Comparison of ENCODE assay signal across 27 mouse cellular contexts in genomic region chr5:113442180-113442579, GRCm38 (mm10). TPM values are rescaled to one million over a fixed set of nuclear protein-coding genes. Genes with fewer than 3 reads are reported as not detected.
A peak's percentile ranks its signal among the peaks of the same experiment; 100 is the strongest.
DNase-seq lines count a peak whose midpoint lies in the region; ATAC-seq and TF ChIP-seq lines count a peak whose summit lies in the region.
"Had no signal": no experiment of that assay in that cellular context is flagged by ENCODE, and none has a peak within 500 bp of the region (broad histone marks: within the 10 kb centered on the region; RNA-seq: fewer than 3 reads in every experiment).

No protein-coding gene starts in this region.

- no peak overlapping the region for H3K4me3 ChIP-seq in forebrain, embryonic 11.5 days (ENCODE audit: low read depth, low read length)
- H3K4me3 ChIP-seq in forebrain, embryonic 16.5 days (replicated peaks; ENCODE audit: low read length), result no peak overlapping the region
- H3K4me3 ChIP-seq in hindbrain, embryonic 10.5 days, result no peak overlapping the region
- H3K4me3 ChIP-seq in hindbrain, postnatal 0 days (ENCODE audit: low read length), result no peak overlapping the region
- no peak overlapping the region for H3K4me3 ChIP-seq in neural tube, embryonic 15.5 days (replicated peaks)
- H3K4me3 ChIP-seq: embryonic facial prominence, embryonic 12.5 days; erythroblast, embryonic 14.5 days; heart, embryonic 12.5 days; intestine, embryonic 15.5 days; kidney, embryonic 15.5 days; limb, embryonic 12.5 days; liver, embryonic 12.5 days; stomach, embryonic 15.5 days had no signal

- WGBS in forebrain, embryonic 11.5 days, result 58% methylated on average over 3 of the region's 3 CpGs
- WGBS in forebrain, embryonic 16.5 days, result 45% methylated on average over 3 of the region's 3 CpGs
- 76% methylated on average over 3 of the region's 3 CpGs for WGBS in hindbrain, embryonic 10.5 days
- 46% methylated on average over 3 of the region's 3 CpGs for WGBS in hindbrain, postnatal 0 days
- 29% methylated on average over 3 of the region's 3 CpGs for WGBS in neural tube, embryonic 15.5 days

- peak; percentile 54 for DNase-seq in forebrain, embryonic 11.5 days (ENCODE audit: low spot score)
- DNase-seq in hindbrain, embryonic 10.5 days (ENCODE audit: low spot score), result peak; percentile 28
- no peak for DNase-seq in hindbrain, postnatal 0 days (ENCODE audit: low spot score)
- DNase-seq in right cerebral cortex, postnatal 14 days, result no peak
- no peak for DNase-seq in heart, postnatal 25 days (ENCODE audit: low spot score)
- DNase-seq: adrenal gland, postnatal 14 days; cerebellum, adult 11 months; cerebellum, postnatal 10 days; gastrocnemius, postnatal 10 days; heart, adult 11 months; heart, postnatal 14 days; kidney, postnatal 4 days; lung, adult 2 months; lung, postnatal 36 days; right cerebral cortex, postnatal 25 days had no signal

- no peak for TF ChIP-seq CTCF in hindbrain, postnatal 0 days (IDR thresholded peaks at IDR 0.05; ENCODE audit: low read depth)

- H3K4me2 ChIP-seq in forebrain, embryonic 11.5 days (ENCODE audit: low read depth, low read length, severe bottlenecking), result no peak overlapping the region
- H3K4me2 ChIP-seq in forebrain, embryonic 16.5 days (ENCODE audit: low read length), result no peak overlapping the region
- H3K4me2 ChIP-seq in hindbrain, postnatal 0 days (ENCODE audit: low read depth, low read length), result no peak overlapping the region
- H3K4me2 ChIP-seq in neural tube, embryonic 15.5 days, result no peak overlapping the region
- H3K4me2 ChIP-seq: embryonic facial prominence, embryonic 12.5 days; heart, embryonic 12.5 days; intestine, embryonic 15.5 days; kidney, embryonic 15.5 days; limb, embryonic 12.5 days; liver, embryonic 12.5 days; stomach, embryonic 15.5 days had no signal

- no peaks in the 10 kb centered on the region for H3K27me3 ChIP-seq in forebrain, embryonic 11.5 days (ENCODE audit: control insufficient read depth, insufficient read depth, low read length)
- H3K27me3 ChIP-seq in forebrain, embryonic 16.5 days (replicated peaks; ENCODE audit: control insufficient read depth, insufficient read depth, low read length), result no peaks in the 10 kb centered on the region
- H3K27me3 ChIP-seq in hindbrain, embryonic 10.5 days (ENCODE audit: insufficient read depth, poor library complexity, severe bottlenecking), result no peaks in the 10 kb centered on the region
- no peaks in the 10 kb centered on the region for H3K27me3 ChIP-seq in hindbrain, postnatal 0 days (ENCODE audit: insufficient read depth, low read length)
- no peaks in the 10 kb centered on the region for H3K27me3 ChIP-seq in neural tube, embryonic 15.5 days (replicated peaks)
- H3K27me3 ChIP-seq: embryonic facial prominence, embryonic 12.5 days; heart, embryonic 12.5 days; intestine, embryonic 15.5 days; kidney, embryonic 15.5 days; liver, embryonic 12.5 days; stomach, embryonic 15.5 days had no signal

- intact Hi-C loops in heart, postnatal 25 days (cut with DNase I), result no loop called here

- H3K36me3 ChIP-seq in forebrain, embryonic 11.5 days (ENCODE audit: control insufficient read depth, insufficient read depth, low read length), result no peaks in the 10 kb centered on the region
- no peaks in the 10 kb centered on the region for H3K36me3 ChIP-seq in forebrain, embryonic 16.5 days (ENCODE audit: control insufficient read depth, insufficient read depth)
- H3K36me3 ChIP-seq in hindbrain, embryonic 10.5 days, result no peaks in the 10 kb centered on the region
- H3K36me3 ChIP-seq in hindbrain, postnatal 0 days (ENCODE audit: insufficient read depth, low read length), result no peaks in the 10 kb centered on the region
- no peaks in the 10 kb centered on the region for H3K36me3 ChIP-seq in neural tube, embryonic 15.5 days
- H3K36me3 ChIP-seq: embryonic facial prominence, embryonic 12.5 days; heart, embryonic 12.5 days; intestine, embryonic 15.5 days; kidney, embryonic 15.5 days; limb, embryonic 12.5 days; liver, embryonic 12.5 days; stomach, embryonic 15.5 days had no signal

- H3K4me1 ChIP-seq in forebrain, embryonic 11.5 days (replicated peaks; ENCODE audit: control insufficient read depth, insufficient read depth, low read length), result no peaks in the 10 kb centered on the region
- H3K4me1 ChIP-seq in forebrain, embryonic 16.5 days (replicated peaks; ENCODE audit: control insufficient read depth, insufficient read depth, low read length), result no peaks in the 10 kb centered on the region
- peaks cover 34% of the 10 kb centered on the region for H3K4me1 ChIP-seq in hindbrain, embryonic 10.5 days (replicated peaks)
- H3K4me1 ChIP-seq in hindbrain, postnatal 0 days (ENCODE audit: insufficient read depth, low read length), result no peaks in the 10 kb centered on the region
- H3K4me1 ChIP-seq in neural tube, embryonic 15.5 days, result peaks cover 12% of the 10 kb centered on the region; the same call in 1 of the 2 replicates
- H3K4me1 ChIP-seq: embryonic facial prominence, embryonic 12.5 days; heart, embryonic 12.5 days; limb, embryonic 12.5 days; liver, embryonic 12.5 days; stomach, embryonic 15.5 days had no signal

- ATAC-seq in forebrain, embryonic 11.5 days (replicated peaks; ENCODE audit: low FRiP score), result no peak
- no peak for ATAC-seq in forebrain, embryonic 16.5 days
- ATAC-seq in hindbrain, postnatal 0 days, result peak; percentile 67
- ATAC-seq in neural tube, embryonic 15.5 days (ENCODE audit: low FRiP score), result peak; percentile 48; the same call in 1 of the 2 replicates
- ATAC-seq: activated CD4-positive, CD25-positive, alpha-beta regulatory T cell, adult 4 months; CD4-positive, CD25-positive, alpha-beta regulatory T cell, adult 4 months; intestine, embryonic 15.5 days; liver, embryonic 12.5 days had no signal

- no peaks in the 10 kb centered on the region for H3K9me3 ChIP-seq in forebrain, embryonic 11.5 days (ENCODE audit: control insufficient read depth, low read length)
- H3K9me3 ChIP-seq in forebrain, embryonic 16.5 days (ENCODE audit: control insufficient read depth, low read length), result no peaks in the 10 kb centered on the region
- H3K9me3 ChIP-seq in hindbrain, embryonic 10.5 days, result no peaks in the 10 kb centered on the region
- H3K9me3 ChIP-seq in hindbrain, postnatal 0 days (ENCODE audit: low read length), result no peaks in the 10 kb centered on the region
- H3K9me3 ChIP-seq in neural tube, embryonic 15.5 days (replicated peaks), result no peaks in the 10 kb centered on the region
- H3K9me3 ChIP-seq: embryonic facial prominence, embryonic 12.5 days; heart, embryonic 12.5 days; intestine, embryonic 15.5 days; kidney, embryonic 15.5 days; limb, embryonic 12.5 days; liver, embryonic 12.5 days; stomach, embryonic 15.5 days had no signal

- H3K9ac ChIP-seq in forebrain, embryonic 11.5 days (ENCODE audit: low read length), result no peak overlapping the region
- no peak overlapping the region for H3K9ac ChIP-seq in forebrain, embryonic 16.5 days (replicated peaks; ENCODE audit: low read depth, low read length)
- no peak overlapping the region for H3K9ac ChIP-seq in hindbrain, postnatal 0 days (replicated peaks; ENCODE audit: low read length)
- no peak overlapping the region for H3K9ac ChIP-seq in neural tube, embryonic 15.5 days (replicated peaks)
- H3K9ac ChIP-seq: embryonic facial prominence, embryonic 12.5 days; heart, embryonic 12.5 days; intestine, embryonic 15.5 days; kidney, embryonic 15.5 days; limb, embryonic 12.5 days; liver, embryonic 12.5 days; stomach, embryonic 15.5 days had no signal

- 0 out of 2 replicates have a peak overlapping the region, but pooled peaks have one; percentile 26 for H3K27ac ChIP-seq in forebrain, embryonic 11.5 days (ENCODE audit: low read depth, low read length)
- no peak overlapping the region for H3K27ac ChIP-seq in forebrain, embryonic 16.5 days (ENCODE audit: low read length)
- H3K27ac ChIP-seq in hindbrain, embryonic 10.5 days, result peak overlapping the region; percentile 73; the same call in 1 of the 2 replicates
- H3K27ac ChIP-seq in hindbrain, postnatal 0 days, result no peak overlapping the region; the same call in 1 of the 2 replicates
- peak overlapping the region; percentile 51 for H3K27ac ChIP-seq in neural tube, embryonic 15.5 days (replicated peaks)
- H3K27ac ChIP-seq: embryonic facial prominence, embryonic 12.5 days; intestine, embryonic 15.5 days; kidney, embryonic 15.5 days; limb, embryonic 12.5 days; liver, embryonic 12.5 days; stomach, embryonic 15.5 days had no signal

RNA-seq across cellular contexts. Expression of gene Wscd2, which starts 48.0 kb away (rescaled TPM):
- polyA plus RNA-seq in forebrain, embryonic 11.5 days (2014; fragmentation: Nextera tagmentation; extraction: Ambion mirVana), result 6.7 and 7.6 TPM in 2 replicates
- 6.6 and 11.3 TPM in 2 replicates for polyA plus RNA-seq in forebrain, embryonic 16.5 days (2015; fragmentation: Nextera tagmentation; extraction: Ambion mirVana)
- 13.1 and 14.5 TPM in 2 replicates for polyA plus RNA-seq in hindbrain, embryonic 10.5 days (2016; fragmentation: Nextera tagmentation; extraction: Ambion mirVana)
- total RNA-seq in hindbrain, postnatal 0 days (2014; rRNA removed), result 25.1 and 33.8 TPM in 2 replicates
- polyA plus RNA-seq in hindbrain, postnatal 0 days (2015; fragmentation: Nextera tagmentation; extraction: Ambion mirVana), result 8.9 and 9.8 TPM in 2 replicates
- polyA plus RNA-seq in neural tube, embryonic 15.5 days (2015; fragmentation: Nextera tagmentation; extraction: Ambion mirVana), result 18.2 and 22.6 TPM in 2 replicates
- under 1 TPM; 0.34 to 0.36 TPM for total RNA-seq in heart, postnatal 25 days (2021)
- polyA plus RNA-seq: erythroblast, embryonic 14.5 days had no signal

Comparison
In these comparisons a context has a peak if more than half of its experiments do, and no peak if none do; other contexts are left out.
1. DNase-seq: peak in forebrain, embryonic 11.5 days (single experiment) and hindbrain, embryonic 10.5 days (single experiment); none in hindbrain, postnatal 0 days (single experiment), right cerebral cortex, postnatal 14 days (single experiment) and heart, postnatal 25 days (single experiment).
2. H3K27ac ChIP-seq: peak in forebrain, embryonic 11.5 days (single experiment), hindbrain, embryonic 10.5 days (single experiment) and neural tube, embryonic 15.5 days (single experiment); none in forebrain, embryonic 16.5 days (single experiment) and hindbrain, postnatal 0 days (single experiment).
3. ATAC-seq: peak in hindbrain, postnatal 0 days (single experiment) and neural tube, embryonic 15.5 days (single experiment); none in forebrain, embryonic 11.5 days (single experiment) and forebrain, embryonic 16.5 days (single experiment).